Mouse (Mus musculus): ENCODE measurements at regions not wholly inside any gene's neighbourhood (a gene's known extent, or its start where the extent isn't known, plus 50 kb on each side); places are given as distances from the start of the nearest gene placed in this dataset.

GRCm38 (mm10) chr13:71273485-71273884 is 431.9 kb upstream of the Adamts16 start:
- 92% methylated on average over 5 of the region's 5 CpGs for WGBS
- TF ChIP-seq CTCF (IDR thresholded peaks at IDR 0.05; ENCODE audit: extremely low read depth, insufficient read depth, insufficient read length, insufficient replicate concordance) (no peak), POLR2A (IDR thresholded peaks at IDR 0.05; ENCODE audit: low read depth, low read length) (no peak)
- no peak for DNase-seq (ENCODE audit: low read depth in 1 of 2, low spot score in 2 of 2)
- no peaks in the 10 kb centered on the region for H3K36me3 ChIP-seq (ENCODE audit: control insufficient read depth, insufficient read depth, low read length)
- no peaks in the 10 kb centered on the region for H3K4me1 ChIP-seq (ENCODE audit: control insufficient read depth, insufficient read depth, insufficient read length)
- no peak overlapping the region for H3K27ac ChIP-seq (ENCODE audit: insufficient read depth, low read length)
- no peak overlapping the region for H3K4me3 ChIP-seq (ENCODE audit: extremely low read depth, insufficient read depth, insufficient read length)
- H3K27me3 ChIP-seq (ENCODE audit: control insufficient read depth, insufficient read depth, low read length): no peaks in the 10 kb centered on the region

DNA sequence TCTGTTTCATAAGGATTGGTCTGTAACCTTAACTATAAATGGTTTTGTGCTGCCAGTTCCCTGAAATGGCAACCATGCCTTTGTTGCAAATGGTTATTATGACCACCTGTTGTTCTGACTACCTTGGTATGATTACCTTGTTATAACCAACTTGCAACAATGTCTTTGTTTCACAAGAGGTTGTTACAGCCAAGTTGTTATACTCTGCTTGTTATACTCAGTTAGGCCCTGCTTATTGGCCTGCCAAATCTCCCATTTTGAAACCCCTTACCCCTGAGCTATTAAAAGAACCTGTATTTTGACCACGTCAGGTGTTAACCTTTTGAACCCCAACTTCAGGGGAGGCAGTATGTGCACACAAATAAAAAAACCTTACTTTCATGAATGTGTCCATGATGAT is 431.5 kb upstream of the Adamts16 start:
- Histone ChIP-seq H3K36me3 (ENCODE audit: control insufficient read depth, insufficient read depth, low read length) (no peaks in the 10 kb centered on the region), H3K4me1 (ENCODE audit: control insufficient read depth, insufficient read depth, insufficient read length) (no peaks in the 10 kb centered on the region), H3K27ac (ENCODE audit: insufficient read depth, low read length) (no peak overlapping the region), H3K4me3 (ENCODE audit: extremely low read depth, insufficient read depth, insufficient read length) (no peak overlapping the region), H3K27me3 (ENCODE audit: control insufficient read depth, insufficient read depth, low read length) (no peaks in the 10 kb centered on the region)
- 79% methylated on average over 1 of the region's 1 CpGs for WGBS
- no peak for TF ChIP-seq POLR2A (IDR thresholded peaks at IDR 0.05; ENCODE audit: low read depth, low read length)
- TF ChIP-seq CTCF (IDR thresholded peaks at IDR 0.05; ENCODE audit: extremely low read depth, insufficient read depth, insufficient read length, insufficient replicate concordance): no peak
- no peak for DNase-seq (ENCODE audit: low read depth in 1 of 2, low spot score in 2 of 2)

DNA sequence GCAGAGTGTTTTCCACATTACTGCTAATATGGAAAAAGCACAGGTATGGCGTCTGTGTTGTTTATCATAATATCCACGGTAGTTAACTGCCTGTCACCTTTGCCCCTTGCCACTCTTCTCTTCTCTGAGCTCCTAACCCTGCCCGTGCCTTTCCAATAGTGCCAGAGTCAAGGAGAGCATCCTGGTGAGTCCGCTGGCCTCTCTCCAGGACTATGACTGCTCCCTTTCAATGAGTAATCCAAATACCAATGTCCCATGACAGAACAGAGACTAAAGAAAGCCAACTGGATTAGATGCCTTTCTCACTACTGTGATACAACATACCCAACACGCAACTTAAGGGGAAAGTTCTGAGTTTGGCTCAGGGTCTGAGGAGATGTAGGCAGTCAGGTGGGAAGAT is 430.8 kb upstream of the Adamts16 start:
- H3K27me3 ChIP-seq (ENCODE audit: control insufficient read depth, insufficient read depth, low read length): no peaks in the 10 kb centered on the region
- no peak overlapping the region for H3K27ac ChIP-seq (ENCODE audit: insufficient read depth, low read length)
- H3K4me3 ChIP-seq (ENCODE audit: extremely low read depth, insufficient read depth, insufficient read length): no peak overlapping the region
- no peak for DNase-seq (ENCODE audit: low read depth in 1 of 2, low spot score in 2 of 2)
- TF ChIP-seq CTCF (IDR thresholded peaks at IDR 0.05; ENCODE audit: extremely low read depth, insufficient read depth, insufficient read length, insufficient replicate concordance): no peak
- H3K4me1 ChIP-seq (ENCODE audit: control insufficient read depth, insufficient read depth, insufficient read length): no peaks in the 10 kb centered on the region
- no peaks in the 10 kb centered on the region for H3K36me3 ChIP-seq (ENCODE audit: control insufficient read depth, insufficient read depth, low read length)
- 77% methylated on average over 5 of the region's 5 CpGs for WGBS

DNA sequence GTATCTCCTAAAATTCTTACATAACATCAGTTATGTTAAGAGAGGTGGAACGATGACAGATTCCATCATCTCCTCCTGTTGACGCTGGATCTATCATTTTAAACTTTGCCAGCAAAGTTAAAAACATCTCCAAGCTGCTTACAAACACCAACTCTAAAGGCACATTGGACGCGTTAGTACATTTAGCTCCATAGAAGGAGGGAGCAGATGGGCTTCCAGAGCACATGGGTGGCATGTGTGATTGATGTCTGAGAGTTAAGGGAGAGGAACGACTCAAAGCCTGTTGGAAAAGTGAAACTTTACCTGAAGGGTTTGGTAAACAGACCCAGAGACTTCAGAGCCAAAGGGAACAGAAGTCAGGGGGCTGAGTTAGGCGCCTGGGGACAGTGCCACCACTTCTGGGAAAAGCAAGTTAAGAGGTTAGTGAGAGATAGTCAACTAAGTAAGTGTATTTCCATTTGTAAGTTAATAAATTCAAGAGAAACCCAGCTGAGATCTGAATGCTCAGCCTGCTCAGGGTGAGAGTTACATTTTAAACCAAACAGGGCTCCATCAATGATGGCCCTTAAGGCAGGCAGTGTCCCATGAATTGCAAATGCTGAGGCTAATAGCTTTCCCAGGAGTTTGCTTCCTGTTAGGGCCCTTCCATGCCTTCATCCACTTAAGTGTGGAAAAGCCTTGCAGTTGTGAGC is 430.3 kb upstream of the Adamts16 start:
- H3K36me3 ChIP-seq (ENCODE audit: control insufficient read depth, insufficient read depth, low read length): no peaks in the 10 kb centered on the region
- no peaks in the 10 kb centered on the region for H3K27me3 ChIP-seq (ENCODE audit: control insufficient read depth, insufficient read depth, low read length)
- H3K27ac ChIP-seq (ENCODE audit: insufficient read depth, low read length): no peak overlapping the region
- no peak overlapping the region for H3K4me3 ChIP-seq (ENCODE audit: extremely low read depth, insufficient read depth, insufficient read length)
- TF ChIP-seq POLR2A (IDR thresholded peaks at IDR 0.05; ENCODE audit: low read depth, low read length) (no peak), CTCF (IDR thresholded peaks at IDR 0.05; ENCODE audit: extremely low read depth, insufficient read depth, insufficient read length, insufficient replicate concordance) (no peak)
- WGBS: 72% methylated on average over 6 of the region's 6 CpGs
- no peaks in the 10 kb centered on the region for H3K4me1 ChIP-seq (ENCODE audit: control insufficient read depth, insufficient read depth, insufficient read length)
- DNase-seq (ENCODE audit: low read depth in 1 of 2, low spot score in 2 of 2): no peak

GRCm38 (mm10) chr13:71270370-71270769 is 428.8 kb upstream of the Adamts16 start:
- 80% methylated on average over 8 of the region's 8 CpGs for WGBS
- TF ChIP-seq CTCF (IDR thresholded peaks at IDR 0.05; ENCODE audit: extremely low read depth, insufficient read depth, insufficient read length, insufficient replicate concordance): no peak
- TF ChIP-seq POLR2A (IDR thresholded peaks at IDR 0.05; ENCODE audit: low read depth, low read length): no peak

DNA sequence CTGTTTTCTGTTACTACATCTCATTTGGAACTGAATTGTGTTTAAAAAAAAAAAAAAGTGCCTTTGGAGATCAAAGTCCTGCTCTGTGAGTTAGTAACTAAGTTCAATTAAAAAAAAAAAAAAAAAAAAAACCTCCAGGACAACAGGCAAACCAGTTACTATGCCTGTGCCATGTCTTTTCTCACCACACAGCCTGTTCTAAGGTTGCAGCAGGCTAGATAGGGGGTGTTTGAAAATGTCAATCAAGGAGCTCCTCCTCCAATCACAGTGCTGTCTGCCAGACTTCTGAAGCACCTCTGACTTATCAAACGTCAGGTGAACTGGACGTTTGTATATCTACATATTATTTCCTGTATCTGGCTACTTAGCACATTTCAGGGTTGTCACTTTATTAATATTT is 427.9 kb upstream of the Adamts16 start:
- 80% methylated on average over 2 of the region's 2 CpGs for WGBS

More at GRCm38 (mm10) chr13:71270370-71270769, 428.8 kb upstream of the Adamts16 start:
- Histone ChIP-seq H3K36me3 (ENCODE audit: control insufficient read depth, insufficient read depth, low read length) (no peaks in the 10 kb centered on the region), H3K27ac (ENCODE audit: insufficient read depth, low read length) (no peak overlapping the region), H3K4me1 (ENCODE audit: control insufficient read depth, insufficient read depth, insufficient read length) (no peaks in the 10 kb centered on the region), H3K27me3 (ENCODE audit: control insufficient read depth, insufficient read depth, low read length) (no peaks in the 10 kb centered on the region), H3K4me3 (ENCODE audit: extremely low read depth, insufficient read depth, insufficient read length) (no peak overlapping the region)
- no peak for DNase-seq (ENCODE audit: low read depth in 1 of 2, low spot score in 2 of 2)

GRCm38 (mm10) chr13:71263315-71263878 is 421.8 kb upstream of the Adamts16 start:
- WGBS: 93% methylated on average over 16 of the region's 16 CpGs
- no peak for DNase-seq (ENCODE audit: low read depth in 1 of 2, low spot score in 2 of 2)

More for the DNA sequence above, 427.9 kb upstream of the Adamts16 start:
- Histone ChIP-seq H3K27ac (ENCODE audit: insufficient read depth, low read length) (no peak overlapping the region), H3K27me3 (ENCODE audit: control insufficient read depth, insufficient read depth, low read length) (no peaks in the 10 kb centered on the region), H3K4me3 (ENCODE audit: extremely low read depth, insufficient read depth, insufficient read length) (no peak overlapping the region), H3K36me3 (ENCODE audit: control insufficient read depth, insufficient read depth, low read length) (no peaks in the 10 kb centered on the region), H3K4me1 (ENCODE audit: control insufficient read depth, insufficient read depth, insufficient read length) (no peaks in the 10 kb centered on the region)
- DNase-seq (ENCODE audit: low read depth in 1 of 2, low spot score in 2 of 2): no peak
- no peak for TF ChIP-seq CTCF (IDR thresholded peaks at IDR 0.05; ENCODE audit: extremely low read depth, insufficient read depth, insufficient read length, insufficient replicate concordance)
- no peak for TF ChIP-seq POLR2A (IDR thresholded peaks at IDR 0.05; ENCODE audit: low read depth, low read length)

More at GRCm38 (mm10) chr13:71263315-71263878, 421.8 kb upstream of the Adamts16 start:
- Histone ChIP-seq H3K27me3 (ENCODE audit: control insufficient read depth, insufficient read depth, low read length) (no peaks in the 10 kb centered on the region), H3K4me1 (ENCODE audit: control insufficient read depth, insufficient read depth, insufficient read length) (no peaks in the 10 kb centered on the region), H3K36me3 (ENCODE audit: control insufficient read depth, insufficient read depth, low read length) (no peaks in the 10 kb centered on the region), H3K27ac (ENCODE audit: insufficient read depth, low read length) (no peak overlapping the region), H3K4me3 (ENCODE audit: extremely low read depth, insufficient read depth, insufficient read length) (no peak overlapping the region)
- TF ChIP-seq POLR2A (IDR thresholded peaks at IDR 0.05; ENCODE audit: low read depth, low read length) (no peak), CTCF (IDR thresholded peaks at IDR 0.05; ENCODE audit: extremely low read depth, insufficient read depth, insufficient read length, insufficient replicate concordance) (no peak)

All from spleen, adult 2 months (tissue).